Mouse (Mus musculus): Measurements from ENCODE around the gene Rtn2.
A peak's percentile ranks its signal among the peaks of the same experiment; 100 is the strongest.

Rtn2 gene

DNA sequence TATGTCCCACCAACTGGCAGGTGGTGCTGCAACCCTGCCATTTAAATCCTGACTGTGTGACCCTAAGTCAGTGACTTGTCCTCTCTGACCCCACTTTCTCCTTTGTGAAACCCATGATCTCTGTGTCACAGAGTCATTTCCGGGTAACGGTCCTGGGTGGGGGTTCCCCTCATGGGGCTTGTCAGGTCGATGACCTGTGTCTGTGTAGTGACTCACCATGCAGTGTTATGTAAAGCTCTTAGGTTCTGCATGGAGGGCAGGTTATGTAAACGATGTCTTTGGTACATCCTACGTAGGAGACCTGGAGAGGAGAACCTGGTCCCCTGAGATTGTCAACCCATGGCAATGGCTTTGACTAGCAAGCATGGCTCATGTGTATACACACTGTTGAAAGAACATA, 39.0 kb downstream of the Rtn2 start:
- DNase-seq = no peak

DNA sequence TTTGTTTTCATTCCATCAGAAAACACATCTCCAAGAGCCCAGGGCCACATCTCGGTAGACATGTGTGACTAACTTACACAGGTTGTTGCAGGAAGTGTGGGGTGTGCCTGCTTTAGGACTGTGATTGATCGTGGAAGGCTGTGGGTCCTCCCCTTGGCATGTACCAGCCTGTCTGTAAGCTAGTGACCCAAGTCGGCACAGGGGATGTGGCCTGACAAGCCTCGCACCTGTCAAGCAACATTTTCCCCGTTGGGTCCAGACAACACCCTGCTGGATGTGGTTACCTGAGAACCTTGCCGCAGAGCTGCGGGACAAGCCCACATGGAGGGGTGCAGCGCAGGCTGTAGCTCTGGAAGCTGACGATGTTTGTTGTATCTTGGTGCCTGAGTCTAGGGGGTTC, 40.1 kb downstream of the Rtn2 start:
- DNase-seq = no peak

- no peak for DNase-seq
Observed at GRCm38 (mm10) chr7:19324221-19324620, 41.8 kb downstream of the Rtn2 start.

DNA sequence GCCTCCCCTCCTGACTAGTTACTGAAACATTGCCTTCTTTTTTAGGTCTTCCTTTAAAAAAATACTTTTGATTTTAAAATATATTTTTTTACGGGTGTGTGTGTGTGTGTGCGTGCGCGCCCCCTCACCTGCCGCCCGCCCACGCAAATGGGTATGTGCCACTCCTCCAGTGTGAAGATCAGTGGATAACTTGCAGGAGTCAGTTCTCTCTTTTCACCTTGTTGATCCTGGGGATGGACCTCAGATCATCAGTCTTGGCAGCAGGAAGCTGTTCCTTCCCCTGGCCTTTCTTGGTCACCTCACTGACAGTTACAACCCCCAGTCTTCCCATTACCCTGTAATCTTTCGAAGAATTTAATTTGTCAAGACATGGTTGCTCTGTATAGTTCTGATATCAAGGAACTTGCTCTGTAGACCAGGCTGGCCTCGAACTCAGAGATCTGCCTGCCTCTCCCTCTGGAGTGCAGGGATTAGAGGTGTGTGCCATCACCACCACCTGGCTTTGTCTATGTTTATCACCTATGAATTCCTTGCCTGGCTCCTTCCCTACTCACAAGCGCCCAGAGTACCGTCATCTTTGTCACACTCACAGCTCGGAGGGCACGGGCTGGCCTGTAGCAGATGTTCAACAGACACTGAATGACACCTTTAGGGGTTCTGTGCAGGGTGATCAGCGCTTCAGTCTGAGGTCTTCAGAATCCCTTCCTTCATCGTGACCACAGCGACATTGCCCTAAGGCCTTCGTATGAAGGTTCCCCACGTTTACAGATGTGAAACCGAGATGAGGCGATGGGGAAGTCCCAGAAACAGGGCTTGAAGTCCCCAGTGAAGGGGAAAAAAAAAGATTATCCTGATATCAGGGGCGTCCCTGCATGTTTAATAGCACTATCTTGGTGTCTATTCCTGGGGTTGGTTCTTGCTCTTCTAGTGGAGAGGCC, 43.1 kb downstream of the Rtn2 start:
- no peak for DNase-seq

DNA sequence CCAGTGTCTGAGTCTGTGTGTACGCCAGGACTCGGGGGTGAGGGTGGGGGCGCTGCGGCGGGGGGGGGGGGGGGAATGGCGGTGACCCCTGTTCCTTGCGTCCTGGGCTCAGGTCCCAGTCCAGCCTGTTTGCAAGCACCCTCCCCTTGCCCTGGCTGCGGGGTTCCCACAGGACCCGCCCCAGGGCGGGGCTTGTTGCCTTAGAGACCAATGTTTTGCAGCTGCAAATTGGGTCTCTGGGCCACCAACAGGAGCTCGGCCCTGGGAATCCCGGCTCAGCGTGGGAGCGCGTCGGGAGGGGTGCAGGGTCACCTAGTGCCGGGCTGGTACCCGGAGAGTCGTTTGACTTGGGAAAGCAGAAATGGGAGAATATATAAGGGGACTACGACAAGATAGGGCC, 43.9 kb downstream of the Rtn2 start:
- DNase-seq = peak; percentile 88

- DNase-seq = peak; percentile 94
Observed at GRCm38 (mm10) chr7:19327128-19327527, 44.7 kb downstream of the Rtn2 start.

DNA sequence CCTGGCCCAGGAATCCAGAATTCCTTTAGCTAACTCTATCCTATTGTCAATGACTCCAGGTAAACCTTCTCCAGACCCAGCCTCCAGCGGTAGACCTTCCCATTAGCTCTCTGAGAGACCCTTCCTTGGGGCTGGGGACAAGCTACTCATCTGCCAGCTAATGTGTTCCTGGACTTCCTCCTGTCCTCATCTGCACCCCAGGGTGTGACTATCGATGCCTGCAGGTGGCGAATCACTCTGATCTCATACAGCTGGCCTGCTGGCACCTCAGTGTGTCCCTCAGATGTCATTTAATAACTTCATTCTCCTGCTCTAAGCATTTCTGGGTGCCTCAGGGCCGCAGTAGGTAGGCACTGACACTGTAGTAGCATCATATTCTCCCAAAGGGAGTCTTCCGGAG, 45.4 kb downstream of the Rtn2 start:
- DNase-seq = no peak

GRCm38 (mm10) chr7:19328425-19328824, 46.0 kb downstream of the Rtn2 start:
- DNase-seq = no peak

DNA sequence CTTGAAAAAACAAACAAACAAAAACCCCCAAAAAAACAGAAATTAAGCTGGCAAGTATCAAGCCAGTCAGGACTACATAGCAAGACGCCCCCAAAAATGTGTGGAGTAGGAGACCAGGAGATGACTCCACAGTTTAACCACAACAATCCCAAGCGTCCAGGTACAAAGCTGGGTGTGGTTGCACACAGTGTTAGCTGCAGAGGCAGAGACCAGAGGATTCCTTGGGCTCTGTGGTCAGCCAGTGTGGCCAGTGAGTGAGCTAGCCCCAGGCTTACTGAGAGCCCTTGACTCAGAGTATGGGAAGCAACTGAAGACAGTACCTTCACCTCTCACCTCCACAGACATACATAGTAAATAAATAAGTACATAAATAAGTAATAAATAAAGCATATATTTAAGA, 49.5 kb downstream of the Rtn2 start:
- no peak for DNase-seq

- DNase-seq = peak; percentile 54
Observed at GRCm38 (mm10) chr7:19332709-19333352, 50.4 kb downstream of the Rtn2 start.

DNA sequence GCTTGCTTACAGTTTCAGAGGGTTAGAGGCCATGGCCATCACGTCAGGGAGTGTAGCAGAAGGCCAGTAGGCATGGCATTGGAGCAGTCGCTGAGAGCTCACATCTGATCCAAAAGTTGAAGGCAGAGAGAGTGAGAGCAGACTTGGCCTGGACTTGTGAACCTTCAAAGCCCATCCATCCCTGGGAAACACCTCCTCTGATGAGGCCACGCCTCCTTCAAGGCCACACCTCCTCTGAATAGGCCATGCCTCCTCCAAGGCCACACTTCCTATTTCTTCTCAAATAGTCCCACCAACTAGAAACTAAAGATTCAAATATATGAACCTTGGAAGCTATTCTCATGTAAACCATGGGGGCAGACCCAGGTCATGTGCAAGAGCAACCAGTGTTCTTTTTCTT, 53.2 kb downstream of the Rtn2 start:
- peak; percentile 66 for DNase-seq

- DNase-seq = no peak
Observed at GRCm38 (mm10) chr7:19337122-19337521, 54.7 kb downstream of the Rtn2 start.

DNA sequence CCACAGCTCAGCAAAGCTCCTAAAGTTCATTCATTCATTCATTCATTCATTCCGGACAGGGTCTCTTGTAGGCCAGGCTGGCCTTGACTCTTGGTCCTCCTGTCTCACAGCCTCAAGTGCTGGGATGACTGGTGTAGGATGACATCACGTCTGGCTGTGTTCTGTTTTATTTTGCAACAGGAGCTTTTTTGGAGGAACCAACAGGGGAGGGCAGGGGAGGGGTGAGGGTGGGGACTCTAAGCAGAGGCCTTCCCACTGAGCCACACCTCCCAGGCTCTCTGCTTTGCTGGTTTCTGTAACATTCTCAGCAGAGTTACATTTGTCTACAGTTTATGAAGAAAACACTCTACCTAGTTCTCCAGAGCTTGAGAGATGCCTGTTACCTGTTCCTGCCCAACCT, 55.6 kb downstream of the Rtn2 start:
- no peak for DNase-seq

- no peak for DNase-seq
Observed at GRCm38 (mm10) chr7:19338596-19338995, 56.2 kb downstream of the Rtn2 start.

DNA sequence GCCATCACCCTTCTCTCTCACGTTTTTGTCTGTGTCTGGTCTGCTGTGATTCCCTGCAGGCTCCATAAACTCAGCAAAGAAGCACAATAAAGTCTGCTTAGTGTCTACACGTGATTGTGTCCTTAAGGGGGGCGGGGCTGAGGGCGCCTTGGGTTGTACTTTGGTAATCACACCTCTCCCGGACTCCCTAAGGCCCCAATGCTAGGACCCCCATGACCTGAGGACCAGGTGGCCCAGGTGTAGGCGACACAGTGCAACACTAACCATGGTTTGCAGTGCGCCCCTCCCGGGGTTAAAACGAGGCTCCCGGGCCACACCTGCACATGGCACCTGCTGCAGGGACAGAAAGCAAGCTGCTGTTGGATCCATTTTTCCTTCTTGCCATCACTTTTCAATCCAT, 58.8 kb downstream of the Rtn2 start:
- DNase-seq = no peak

- no peak for DNase-seq
Observed at GRCm38 (mm10) chr7:19341761-19342409, 59.5 kb downstream of the Rtn2 start.

- DNase-seq = peak; percentile 89
Observed at GRCm38 (mm10) chr7:19342481-19343027, 60.1 kb downstream of the Rtn2 start.

DNA sequence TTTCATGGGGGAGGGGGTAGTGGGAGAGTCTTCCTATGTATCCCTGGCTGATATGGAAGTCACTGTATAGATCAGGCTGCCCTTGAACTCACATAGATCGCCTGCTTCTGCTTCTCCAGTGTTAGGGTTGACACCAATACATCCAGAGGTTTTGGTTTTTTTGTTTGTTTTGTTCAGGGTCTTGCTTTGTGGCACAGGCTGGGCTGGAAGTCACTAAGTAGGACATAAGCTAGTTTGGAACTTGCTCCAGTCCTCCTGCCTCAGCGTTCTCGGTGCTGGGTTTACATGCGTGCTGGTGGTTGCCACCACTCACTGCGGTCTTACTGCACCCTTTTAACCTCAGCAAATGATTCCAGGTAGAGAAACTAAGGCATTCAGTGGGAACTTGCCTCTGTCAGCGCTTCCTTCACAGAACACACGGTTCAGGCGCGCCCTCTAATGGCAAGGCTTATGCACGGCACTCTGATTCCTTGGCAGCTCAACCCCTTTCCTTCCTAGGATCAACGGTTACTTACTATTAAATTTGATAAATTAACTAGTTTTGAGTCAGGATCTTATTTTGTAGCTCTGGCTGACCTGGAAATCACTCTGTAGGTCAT, 60.9 kb downstream of the Rtn2 start:
- DNase-seq = peak; percentile 83

DNA sequence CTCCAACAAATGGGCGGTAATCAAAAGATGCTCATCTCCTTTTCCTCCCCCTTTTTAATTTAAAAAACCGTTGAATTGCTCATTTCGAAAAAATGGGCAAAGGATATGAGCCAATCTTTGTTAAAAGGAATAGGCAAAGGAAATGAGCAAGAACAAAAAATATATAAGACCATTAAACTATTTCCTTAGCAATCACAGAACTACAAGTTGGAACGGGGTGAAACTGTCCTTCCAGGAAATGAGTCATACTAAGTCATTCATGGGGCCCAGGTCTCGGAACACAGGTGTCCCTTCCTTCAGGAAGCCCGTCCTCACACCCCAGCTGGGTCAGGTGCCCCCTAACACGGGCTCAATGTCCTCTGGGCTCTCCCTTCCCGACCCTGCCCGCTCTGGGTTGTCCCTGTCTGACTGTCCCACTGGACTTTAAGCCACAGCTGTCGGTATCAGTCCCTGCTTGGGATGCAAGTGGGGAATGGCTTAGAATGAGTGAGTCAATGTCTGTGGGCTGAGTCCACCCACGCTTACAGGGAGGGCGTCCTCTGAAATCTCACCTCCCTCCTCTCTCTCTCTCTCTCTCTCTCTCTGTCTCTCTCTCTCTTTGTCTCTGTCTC, 61.9 kb downstream of the Rtn2 start, which contains the start of gene Ercc1:
Gene Ercc1 (plus strand): TSS at position 542 of the 611 bp plus-strand sequence.
- no peak for DNase-seq

DNA sequence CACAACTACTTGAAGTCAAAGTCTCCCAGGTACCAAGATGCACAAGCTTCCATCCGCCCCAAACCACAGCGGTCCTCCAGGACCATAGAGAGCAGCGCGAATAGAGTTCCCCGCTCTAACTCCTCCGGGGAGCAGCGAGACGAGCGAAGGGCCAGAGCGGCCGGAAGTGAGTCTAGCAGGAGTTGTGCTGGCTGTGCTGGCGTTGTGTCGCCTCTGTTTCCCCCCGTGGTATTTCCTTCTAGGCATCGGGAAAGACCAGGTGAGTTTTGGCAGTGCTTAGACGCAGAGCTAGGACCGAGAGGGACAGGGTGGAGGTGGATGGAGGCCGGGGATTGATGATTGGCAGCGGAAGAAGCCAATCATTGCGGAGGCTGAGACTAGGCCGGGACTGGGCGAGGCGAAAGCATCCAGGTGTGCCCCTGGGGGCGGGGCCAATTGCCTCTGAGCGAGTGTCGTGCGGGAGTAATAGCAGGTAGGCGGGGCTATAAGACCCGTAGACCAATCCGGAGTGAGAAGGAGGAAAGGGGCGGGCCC, 62.6 kb downstream of the Rtn2 start:
- DNase-seq = peak; percentile 99
